Mouse (Mus musculus) bone marrow macrophage, adult 2 months (primary cell): Measurements from ENCODE around the gene Cxcr6.

Source experiments
- CTCF ChIP-seq: IDR thresholded peaks from 2 replicates; pipeline ENCODE4 v1.5.1; 2012; ENCODE audit warnings: low read depth, mild to moderate bottlenecking, low read length, moderate library complexity
- POLR2A ChIP-seq: IDR thresholded peaks from 2 replicates; pipeline ENCODE4 v1.6.1; 2012; ENCODE audit warnings: mild to moderate bottlenecking, low read depth, low read length, borderline replicate concordance

GRCm38 (mm10) chr9:123850705-123851061, 44.4 kb downstream of the Cxcr6 start:
- no peak for TF ChIP-seq CTCF
- no peak for TF ChIP-seq POLR2A
